Mouse (Mus musculus): Measurements from ENCODE around the gene Gm21883.
"Not testable (repeated sequence)": the region's sequence is repeated elsewhere in the genome, so short reads cannot be mapped to it uniquely, and the experiment has no call there.

Gm21883 gene

GRCm38 (mm10) chrX:31574183-31574582 lies at the start of gene Gm21883:
Gene Gm21883, minus strand, starts transcription at chrX:31574283.
- DNase-seq (ENCODE audit: low read depth, low spot score) = not testable (repeated sequence)

- DNase-seq (ENCODE audit: low read depth, low spot score) = not testable (repeated sequence)
Observed at GRCm38 (mm10) chrX:31618820-31619219, 44.7 kb upstream of the Gm21883 start, which contains the start of gene Spin2e. Gene Spin2e, minus strand, starts transcription at chrX:31618920.

Measured in retina, adult 2 months (tissue).